Mouse (Mus musculus) olfactory bulb, adult 2 months (tissue): ENCODE measurements around the gene Mcoln2.

Source experiments
- CTCF ChIP-seq: fragments of 200-500 bp; IDR thresholded peaks from 2 replicates; pipeline ENCODE4 v1.5.1; 2012; ENCODE audit warnings: low read depth, mild to moderate bottlenecking, low read length, moderate library complexity; ENCODE audit not compliant: insufficient read depth
- POLR2A ChIP-seq: fragments of 200-500 bp; IDR thresholded peaks from 2 replicates; pipeline ENCODE4 v1.6.1; 2012; ENCODE audit warnings: mild to moderate bottlenecking, low read depth, low read length, moderate library complexity; ENCODE audit not compliant: insufficient read depth

- TF ChIP-seq POLR2A, result no peak
- no peak for TF ChIP-seq CTCF
Measured at GRCm38 (mm10) chr3:146099925-146100324, 49.7 kb upstream of the Mcoln2 start.
